Mouse (Mus musculus): ENCODE results near the gene Zfp456.
A peak's percentile ranks its signal among the peaks of the same experiment; 100 is the strongest.
"Not testable (repeated sequence)": the region's sequence is repeated elsewhere in the genome, so short reads cannot be mapped to it uniquely, and the experiment has no call there.

- TF ChIP-seq CTCF (IDR thresholded peaks at IDR 0.05; ENCODE audit: insufficient read depth, low read length) = not testable (repeated sequence)
- 0 out of 2 replicates have a peak, but pooled peaks have one; percentile 11 for TF ChIP-seq POLR2A (IDR thresholded peaks at IDR 0.05; ENCODE audit: borderline replicate concordance, extremely low read depth, low read depth, low read length)
Measured at GRCm38 (mm10) chr13:67399183-67399903, 23.7 kb upstream of the Zfp456 start, which contains the start of gene Zfp429.
